Mouse (Mus musculus) forebrain, embryonic 11.5 days (tissue): ENCODE data around the gene 4930548H24Rik. TPM values are rescaled to one million over a fixed set of nuclear protein-coding genes. Genes with fewer than 3 reads are reported as not detected.
"Not testable (repeated sequence)": the region's sequence is repeated elsewhere in the genome, so short reads cannot be mapped to it uniquely, and the experiment has no call there.

Experiments used
- ATAC-seq: fragments of 200-750 bp; cut with Nextera tagmentation; replicated peaks from 2 replicates; pipeline ENCODE4 v1.8.0; 2017; ENCODE audit warnings: moderate TSS enrichment; ENCODE audit not compliant: low FRiP score
- DNase-seq: peaks from one replicate; pipeline ENCODE4 v3.0.0-alpha.2; 2017; ENCODE audit warnings: low spot score
- H3K27ac ChIP-seq: fragments of 300-500 bp; sonication (generic); 2 replicates; pipeline ENCODE4 v1.5.1; 2014; ENCODE audit warnings: low read depth, low read length
- H3K27me3 ChIP-seq: fragments of 300-500 bp; sonication (generic); 2 replicates; pipeline ENCODE4 v1.6.1; 2014; ENCODE audit warnings: mild to moderate bottlenecking, low read length, mixed read lengths; ENCODE audit not compliant: control insufficient read depth, insufficient read depth
- H3K36me3 ChIP-seq: fragments of 300-500 bp; sonication (generic); 2 replicates; pipeline ENCODE4 v1.6.1; 2014; ENCODE audit warnings: mild to moderate bottlenecking, low read length, moderate library complexity, mixed read lengths; ENCODE audit not compliant: control insufficient read depth, insufficient read depth
- H3K4me1 ChIP-seq: fragments of 300-500 bp; sonication (generic); replicated peaks from 2 replicates; pipeline ENCODE4 v1.6.1; 2014; ENCODE audit warnings: low read length, mixed read lengths; ENCODE audit not compliant: control insufficient read depth, insufficient read depth
- H3K4me2 ChIP-seq: fragments of 300-500 bp; sonication (generic); 2 replicates; pipeline ENCODE4 v1.6.1; 2014; ENCODE audit warnings: low read depth, mild to moderate bottlenecking, low read length, moderate library complexity, mixed read lengths; ENCODE audit not compliant: severe bottlenecking
- H3K4me3 ChIP-seq: fragments of 300-500 bp; sonication (generic); 2 replicates; pipeline ENCODE4 v1.5.1; 2014; ENCODE audit warnings: low read depth, low read length
- H3K9ac ChIP-seq: fragments of 300-500 bp; sonication (generic); 2 replicates; pipeline ENCODE4 v1.6.1; 2014; ENCODE audit warnings: low read length
- H3K9me3 ChIP-seq: fragments of 300-500 bp; sonication (generic); 2 replicates; pipeline ENCODE4 v1.6.1; 2016; ENCODE audit warnings: low read length, mixed read lengths; ENCODE audit not compliant: control insufficient read depth
- WGBS: fragments of 180-500 bp; shearing (Covaris S2); extraction: QIAGEN DNeasy Blood & Tissue Kit; methylation state at CpG from one replicate; pipeline ENCODE4 v1.1.7; 2014; 5-methylcytosine and 5-hydroxymethylcytosine counted together
- polyA plus RNA-seq: library from polyadenylated mRNA; unstranded; fragments of >200 nt; fragmentation: Nextera tagmentation; extraction: Ambion mirVana; gene quantifications from 2 replicates; pipeline ENCODE4 v1.2.1, GENCODE M21; 2014

The 4930548H24Rik gene
- polyA plus RNA-seq, 1 experiment from 2014 or later = 0.23 TPM

DNA sequence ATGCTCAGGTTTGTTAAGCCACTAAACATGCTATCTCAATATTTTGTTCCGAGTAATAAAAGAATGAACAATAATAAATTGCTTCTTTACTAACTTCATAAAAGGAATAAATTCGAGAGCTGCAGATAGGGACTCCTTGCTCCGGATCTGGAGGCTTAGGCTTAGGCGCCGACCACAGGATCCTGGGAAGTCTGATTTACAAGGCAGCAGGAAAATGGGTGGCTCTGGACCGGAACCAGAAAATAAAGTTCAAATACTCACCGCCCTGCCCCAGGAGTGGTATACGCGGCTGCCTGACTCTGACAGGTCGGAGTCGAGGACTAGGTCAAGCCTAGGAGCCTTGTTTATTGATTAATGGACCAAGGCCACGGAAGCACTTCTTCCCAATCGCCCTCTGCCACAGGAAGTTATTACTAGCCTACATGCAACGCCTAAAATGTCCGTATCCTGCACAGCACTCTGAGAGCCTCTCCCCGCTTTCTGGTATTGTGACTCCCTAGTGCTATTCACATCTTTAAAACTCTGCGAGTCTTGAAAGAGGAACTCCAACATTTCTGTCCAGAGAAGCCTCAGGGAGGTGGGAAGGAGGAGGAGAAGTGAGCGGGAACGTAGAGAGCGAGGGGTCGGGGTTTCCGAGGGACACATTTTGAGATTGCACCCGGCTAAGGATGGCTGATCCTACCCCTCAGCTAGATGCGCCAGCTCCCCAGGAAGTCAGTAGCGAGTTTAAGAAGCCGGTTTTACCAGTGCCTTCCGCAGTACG is 41.0 kb downstream of the 4930548H24Rik start, which contains the start of gene Slc4a1ap:
Gene Slc4a1ap (plus strand): TSS at position 642 of the 763 bp plus-strand sequence.
- H3K27me3 ChIP-seq = no peaks in the 10 kb centered on the region
- H3K9me3 ChIP-seq = no peaks in the 10 kb centered on the region
- peak; percentile 73 for ATAC-seq
- H3K9ac ChIP-seq = peak within 1 kb of the TSS; percentile 85
- no peaks in the 10 kb centered on the region; the same call in 1 of the 2 replicates for H3K4me1 ChIP-seq
- WGBS = 1% methylated on average over 28 of the region's 28 CpGs
- DNase-seq = peak; percentile 85
- no peak within 1 kb of the TSS for H3K27ac ChIP-seq
- no peaks in the 10 kb centered on the region; the same call in 1 of the 2 replicates for H3K36me3 ChIP-seq
- H3K4me2 ChIP-seq = peak within 1 kb of the TSS; percentile 84
- peak within 1 kb of the TSS; percentile 89 for H3K4me3 ChIP-seq

GRCm38 (mm10) chr5:31527117-31527680 is 41.7 kb downstream of the 4930548H24Rik start:
- Histone ChIP-seq H3K4me3 (peak overlapping the region; percentile 89), H3K4me1 (no peaks in the 10 kb centered on the region; the same call in 1 of the 2 replicates), H3K27me3 (no peaks in the 10 kb centered on the region), H3K9me3 (no peaks in the 10 kb centered on the region), H3K4me2 (peak overlapping the region; percentile 84), H3K9ac (peak overlapping the region; percentile 85), H3K27ac (no peak overlapping the region), H3K36me3 (no peaks in the 10 kb centered on the region; the same call in 1 of the 2 replicates)
- 4% methylated on average over 40 of the region's 40 CpGs for WGBS
- DNase-seq (no peak), ATAC-seq (no peak)

DNA sequence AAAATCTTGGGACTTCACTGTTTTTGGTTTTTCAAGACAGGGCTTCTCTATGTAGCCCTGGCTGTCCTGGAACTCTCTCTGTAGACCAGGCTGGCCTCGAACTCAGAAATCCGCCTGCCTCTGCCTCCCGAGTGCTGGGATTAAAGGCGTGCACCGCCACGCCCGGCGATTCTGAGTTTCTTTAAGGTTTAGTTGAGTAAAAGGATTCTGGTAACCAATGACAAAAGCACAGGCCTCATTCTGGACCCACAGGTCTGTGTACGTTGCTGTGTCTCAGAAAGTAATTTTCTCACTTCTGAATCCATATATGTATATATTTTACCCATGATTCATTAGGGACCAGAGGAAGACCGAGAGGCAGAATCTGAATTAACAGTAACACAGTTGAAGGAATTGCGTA is 42.2 kb downstream of the 4930548H24Rik start, which contains the start of gene Supt7l:
Gene Supt7l (minus strand): TSS at position 101 of the 400 bp plus-strand sequence.
- not testable (repeated sequence) for H3K4me1 ChIP-seq, H3K27me3 ChIP-seq, DNase-seq, H3K36me3 ChIP-seq, ATAC-seq, H3K9me3 ChIP-seq, H3K27ac ChIP-seq
- Histone ChIP-seq H3K4me3 (peak within 1 kb of the TSS; percentile 89), H3K4me2 (peak within 1 kb of the TSS; percentile 84), H3K9ac (peak within 1 kb of the TSS; percentile 85)
- WGBS = 80% methylated on average over 11 of the region's 11 CpGs

DNA sequence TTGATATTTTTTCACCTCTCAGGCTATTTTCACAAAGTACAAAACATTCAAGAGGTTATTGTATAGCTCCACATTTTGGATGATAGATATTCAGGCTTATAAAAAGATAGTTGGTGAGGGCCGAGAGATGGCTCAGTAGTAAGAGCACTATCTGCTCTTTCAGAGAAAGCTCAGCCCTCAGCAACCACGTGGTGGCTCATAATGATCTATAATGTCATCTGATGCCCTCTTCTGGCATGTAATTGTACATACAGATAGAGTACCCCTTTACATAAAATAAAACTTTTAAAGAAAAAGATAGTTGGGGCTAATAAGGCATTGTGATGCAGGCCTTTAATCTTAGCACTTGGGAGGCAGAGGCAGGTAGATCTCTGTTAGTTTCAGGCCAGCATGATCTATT is 43.0 kb downstream of the 4930548H24Rik start:
- Histone ChIP-seq H3K4me2 (no peak overlapping the region), H3K4me1 (no peaks in the 10 kb centered on the region; the same call in 1 of the 2 replicates), H3K27me3 (no peaks in the 10 kb centered on the region), H3K4me3 (no peak overlapping the region), H3K9me3 (no peaks in the 10 kb centered on the region), H3K27ac (no peak overlapping the region), H3K9ac (no peak overlapping the region), H3K36me3 (no peaks in the 10 kb centered on the region; the same call in 1 of the 2 replicates)
- ATAC-seq (no peak), DNase-seq (no peak)
- WGBS = 58% methylated on average over 2 of the region's 2 CpGs

DNA sequence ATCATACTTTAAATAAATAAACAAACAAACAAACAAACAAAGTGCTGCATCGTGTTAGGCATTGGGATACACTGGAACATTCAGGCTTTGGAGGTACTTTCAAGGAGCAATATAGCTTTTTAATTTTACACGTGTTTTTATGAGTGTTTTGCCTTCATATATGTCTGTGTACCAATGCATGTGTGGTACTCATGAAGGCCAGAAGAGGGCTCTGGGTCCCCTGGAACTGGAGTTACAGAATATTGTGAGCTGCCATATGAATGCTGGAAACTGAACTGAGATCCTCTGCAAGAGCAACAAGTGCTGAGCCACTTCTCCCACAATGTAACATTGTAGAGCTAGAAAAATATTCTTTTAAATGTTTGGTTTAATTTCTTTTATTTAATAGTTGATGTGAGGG is 49.7 kb downstream of the 4930548H24Rik start:
- no peak overlapping the region for H3K4me3 ChIP-seq
- H3K36me3 ChIP-seq = peaks cover 5% of the 10 kb centered on the region; the same call in 1 of the 2 replicates
- no peaks in the 10 kb centered on the region for H3K9me3 ChIP-seq
- H3K27me3 ChIP-seq = no peaks in the 10 kb centered on the region
- ATAC-seq (no peak), DNase-seq (no peak)
- H3K9ac ChIP-seq = no peak overlapping the region
- H3K4me2 ChIP-seq = no peak overlapping the region
- H3K27ac ChIP-seq = no peak overlapping the region
- WGBS = 92% methylated on average over 2 of the region's 2 CpGs
- no peaks in the 10 kb centered on the region for H3K4me1 ChIP-seq

Other genes with a start within 250 kb of the 4930548H24Rik start
- gene Nrbp1, start 244.9 kb upstream of the 4930548H24Rik start, polyA plus RNA-seq = 145 and 155 TPM in 2 replicates
- 0.92 TPM in 1 of 2 replicates, not detected in the other for gene Gm9970, start 244.5 kb upstream of the 4930548H24Rik start, polyA plus RNA-seq
- 5.0 and 5.1 TPM in 2 replicates for gene Krtcap3, start 234.0 kb upstream of the 4930548H24Rik start, polyA plus RNA-seq
- gene Ift172, start 194.6 kb upstream of the 4930548H24Rik start, polyA plus RNA-seq = 42.6 and 50.4 TPM in 2 replicates
- 58.4 and 62.8 TPM in 2 replicates for gene Fndc4, start 189.7 kb upstream of the 4930548H24Rik start, polyA plus RNA-seq
- gene Gckr, start 188.3 kb upstream of the 4930548H24Rik start, polyA plus RNA-seq = 0.13 TPM in 1 of 2 replicates, not detected in the other
- 87.5 and 87.9 TPM in 2 replicates for gene Zfp512, start 33.3 kb upstream of the 4930548H24Rik start, polyA plus RNA-seq
- 78.9 and 85.7 TPM in 2 replicates for gene Gpn1, start 9.0 kb downstream of the 4930548H24Rik start, polyA plus RNA-seq
- 32.9 and 33.3 TPM in 2 replicates for gene Slc4a1ap, start 41.3 kb downstream of the 4930548H24Rik start, polyA plus RNA-seq
- 26.1 and 27.2 TPM in 2 replicates for gene Supt7l, start 42.1 kb downstream of the 4930548H24Rik start, polyA plus RNA-seq
- gene Mrpl33, start 111.2 kb downstream of the 4930548H24Rik start, polyA plus RNA-seq = 201 and 224 TPM in 2 replicates
- gene Rbks, start 211.9 kb downstream of the 4930548H24Rik start, polyA plus RNA-seq = 3.2 and 3.4 TPM in 2 replicates
- gene Babam2, start 211.9 kb downstream of the 4930548H24Rik start, polyA plus RNA-seq = 38.9 and 39.1 TPM in 2 replicates